Mouse (Mus musculus) NIH3T3 (cell line): ENCODE data around the gene Adamts5.

Experiments
- DNase-seq: peaks from one replicate; pipeline ENCODE4 v3.0.0-alpha.2; 2012; ENCODE audit warnings: low read depth

Adamts5 gene

GRCm38 (mm10) chr16:85822330-85822916, 79.2 kb downstream of the Adamts5 start:
- no peak for DNase-seq

- peak; percentile 68 for DNase-seq
Observed at GRCm38 (mm10) chr16:85819808-85820458, 81.7 kb downstream of the Adamts5 start.

- DNase-seq = no peak
Observed at GRCm38 (mm10) chr16:85814116-85814515, 87.5 kb downstream of the Adamts5 start.

GRCm38 (mm10) chr16:85807626-85808025, 94.0 kb downstream of the Adamts5 start:
- DNase-seq = peak; percentile 74

- peak; percentile 89 for DNase-seq
Observed at GRCm38 (mm10) chr16:85807072-85807471, 94.6 kb downstream of the Adamts5 start.
